Mouse (Mus musculus): ENCODE results near the gene Pitpnc1.

DNA sequence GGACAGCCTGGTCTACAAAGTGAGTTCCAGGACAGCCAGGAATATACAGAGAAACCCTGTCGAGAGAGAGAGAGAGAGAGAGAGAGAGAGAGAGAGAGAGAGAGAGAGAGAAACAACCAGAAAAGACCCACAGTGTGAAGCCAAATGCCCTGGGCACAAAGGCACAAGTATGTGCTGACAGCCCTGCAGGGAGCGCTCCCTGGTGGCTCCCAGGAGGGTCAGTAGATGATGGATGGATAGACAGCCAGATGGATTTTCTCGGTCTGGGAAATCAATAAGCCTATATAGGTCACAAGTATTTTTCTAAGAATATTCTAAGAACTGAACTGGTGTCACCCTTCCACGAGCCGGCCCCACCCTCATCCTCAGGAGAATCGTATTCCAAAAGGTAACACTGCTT lies 86.5 kb downstream of the Pitpnc1 start:
- no peak for TF ChIP-seq CTCF (IDR thresholded peaks at IDR 0.05; ENCODE audit: control insufficient read depth, insufficient read depth, insufficient read length)
- no peak for TF ChIP-seq MYOG (IDR thresholded peaks at IDR 0.05; ENCODE audit: control insufficient read depth, extremely low read depth, insufficient read length)

Measured in C2C12 (cell line).